Mouse (Mus musculus): ENCODE measurements at regions not wholly inside any gene's neighbourhood (a gene's known extent, or its start where the extent isn't known, plus 50 kb on each side); places are given as distances from the start of the nearest gene placed in this dataset.
A peak's percentile ranks its signal among the peaks of the same experiment; 100 is the strongest.

GRCm38 (mm10) chr13:45277842-45278416, 111.6 kb upstream of the Mylip start:
- no peak for DNase-seq (ENCODE audit: low spot score in 2 of 2)

GRCm38 (mm10) chr13:45281106-45281505, 108.4 kb upstream of the Mylip start:
- no peak for DNase-seq (ENCODE audit: low spot score in 2 of 2)

GRCm38 (mm10) chr13:45286651-45287050, 102.9 kb upstream of the Mylip start:
- no peak for DNase-seq (ENCODE audit: low spot score in 2 of 2)

DNA sequence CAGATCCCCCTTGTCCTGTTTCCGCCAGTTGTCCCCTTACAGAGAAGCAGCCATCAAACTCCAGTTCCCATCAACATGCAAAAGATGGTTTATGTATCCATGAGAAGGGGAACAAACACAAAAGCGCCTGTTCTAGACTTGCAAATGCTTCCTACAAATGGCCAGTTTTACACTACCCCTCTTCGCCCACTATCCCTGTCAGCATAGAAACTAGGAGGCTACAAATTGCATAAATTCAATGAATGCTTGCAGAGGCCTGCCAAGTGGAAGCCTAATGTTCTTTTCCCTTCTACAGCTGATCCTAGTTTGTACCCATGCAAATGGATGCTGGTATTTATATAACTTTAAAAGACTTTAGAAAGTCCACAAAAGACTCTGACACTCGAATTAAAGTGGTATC, 102.3 kb upstream of the Mylip start:
- peak in 1 of 2 experiments; percentile 16 for DNase-seq (ENCODE audit: low spot score in 2 of 2)

DNA sequence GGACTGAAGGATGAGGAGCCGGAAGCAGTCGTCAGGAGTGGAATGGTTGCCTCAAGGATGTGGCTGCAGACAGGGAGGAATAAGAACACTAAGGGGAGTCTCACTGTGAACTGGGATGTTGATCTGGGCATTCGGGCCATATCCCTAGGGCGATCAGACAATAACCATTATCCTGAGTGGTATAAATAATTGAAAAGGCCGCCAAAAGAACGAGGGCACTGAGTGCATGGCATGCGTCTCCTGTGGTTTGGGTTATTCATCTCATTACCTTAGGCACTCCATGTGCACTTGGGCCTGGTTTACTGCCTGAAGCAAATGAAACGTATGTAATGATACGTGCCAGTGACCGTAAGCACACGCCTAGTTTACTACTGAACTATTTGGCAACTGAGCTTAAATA, 99.6 kb upstream of the Mylip start:
- no peak for DNase-seq (ENCODE audit: low spot score in 2 of 2)

GRCm38 (mm10) chr13:45294691-45295090, 94.9 kb upstream of the Mylip start:
- no peak for DNase-seq (ENCODE audit: low spot score in 2 of 2)

DNA sequence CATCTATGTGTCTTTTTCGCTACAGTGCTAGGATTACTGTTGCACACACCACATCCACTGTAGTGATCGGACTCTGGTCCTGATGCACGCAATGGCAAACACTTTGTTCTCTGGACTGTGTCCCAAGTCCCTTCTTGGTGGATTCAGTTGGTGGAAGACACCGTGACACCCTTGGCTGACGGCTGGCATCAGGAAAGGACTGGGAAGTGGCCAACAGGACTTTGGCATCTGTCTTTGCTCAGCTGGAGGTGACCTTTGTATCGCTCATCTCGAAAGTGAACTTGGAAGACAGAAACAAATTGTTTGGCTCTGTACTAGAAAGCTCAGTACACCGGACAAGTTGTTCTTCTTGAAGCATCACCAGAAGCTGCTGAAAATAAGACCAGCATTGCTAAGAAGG, 88.9 kb upstream of the Mylip start:
- DNase-seq (ENCODE audit: low spot score in 2 of 2), result no peak

- peak in 1 of 2 experiments; percentile 18 for DNase-seq (ENCODE audit: low spot score in 2 of 2)
Observed at GRCm38 (mm10) chr13:45301191-45301905, 88.2 kb upstream of the Mylip start.

- no peak for DNase-seq (ENCODE audit: low spot score in 2 of 2)
Observed at GRCm38 (mm10) chr13:45302796-45303195, 86.7 kb upstream of the Mylip start.

DNA sequence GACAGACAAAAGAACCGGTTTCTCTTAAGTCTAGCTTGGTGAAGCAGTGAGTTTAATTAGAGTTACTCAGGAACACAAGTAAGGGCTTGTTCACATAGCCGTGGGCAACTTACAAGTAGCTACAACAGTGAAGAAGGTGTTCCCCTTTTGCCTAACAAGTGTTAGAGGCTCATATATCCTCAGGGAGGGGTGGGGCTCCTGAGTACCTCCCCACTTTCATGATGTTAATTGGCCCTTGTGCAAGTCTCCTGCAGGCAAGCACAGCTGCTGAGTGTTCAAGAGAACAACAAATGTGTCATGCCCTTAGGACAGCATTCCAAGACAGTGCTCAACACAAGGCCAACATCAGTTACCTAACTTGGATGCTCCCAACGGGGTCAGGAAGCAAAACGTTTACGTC, 83.4 kb upstream of the Mylip start:
- DNase-seq (ENCODE audit: low spot score in 2 of 2), result no peak

- no peak for DNase-seq (ENCODE audit: low spot score in 2 of 2)
Observed at GRCm38 (mm10) chr13:45307226-45307625, 82.3 kb upstream of the Mylip start.

GRCm38 (mm10) chr13:45319646-45320045, 69.9 kb upstream of the Mylip start:
- DNase-seq (ENCODE audit: low spot score in 2 of 2), result no peak

- DNase-seq (ENCODE audit: low spot score in 2 of 2), result peak; percentile 13 to 24
Observed at GRCm38 (mm10) chr13:45325736-45326293, 63.7 kb upstream of the Mylip start.

DNA sequence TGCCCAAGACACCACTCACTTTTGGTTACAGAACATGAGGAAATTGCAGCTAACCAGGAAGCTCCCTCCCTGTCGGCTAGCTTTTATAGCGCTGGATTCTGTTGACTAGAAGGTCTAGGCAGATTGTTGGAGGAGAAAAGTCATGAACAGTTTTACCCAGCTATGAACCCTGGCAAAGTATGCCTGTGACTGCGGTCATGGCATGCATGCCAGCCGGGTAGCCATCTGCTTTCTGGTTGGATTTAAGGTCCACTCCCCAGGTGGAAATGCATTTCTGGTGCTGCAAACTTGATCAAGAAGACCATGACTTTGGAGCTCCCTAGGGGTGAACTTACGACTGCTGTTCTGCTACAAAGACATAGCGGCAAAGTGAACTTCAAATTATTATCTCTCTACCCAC, 62.8 kb upstream of the Mylip start:
- no peak for DNase-seq (ENCODE audit: low spot score in 2 of 2)

- DNase-seq (ENCODE audit: low spot score in 2 of 2), result no peak
Observed at GRCm38 (mm10) chr13:45330561-45330960, 59.0 kb upstream of the Mylip start.

DNA sequence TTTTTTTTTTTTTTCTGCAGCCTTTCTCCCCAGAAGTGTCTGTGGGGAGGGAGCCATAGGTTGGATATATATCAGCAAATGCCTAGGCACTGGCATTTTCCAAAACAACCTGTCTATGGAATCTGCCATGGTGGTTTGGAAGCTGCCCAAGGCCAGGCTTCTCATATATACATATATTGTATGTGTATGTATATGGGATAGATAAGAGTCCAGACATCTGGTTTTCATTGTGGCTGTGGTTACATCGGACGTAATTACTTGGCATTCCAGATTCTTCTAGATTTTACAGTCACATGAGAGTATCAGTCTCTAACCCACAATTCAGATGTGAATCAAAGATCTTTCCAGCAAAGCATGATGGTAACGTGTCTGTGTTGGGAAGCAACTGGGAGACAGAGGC, 57.5 kb upstream of the Mylip start:
- no peak for DNase-seq (ENCODE audit: low spot score in 2 of 2)

DNA sequence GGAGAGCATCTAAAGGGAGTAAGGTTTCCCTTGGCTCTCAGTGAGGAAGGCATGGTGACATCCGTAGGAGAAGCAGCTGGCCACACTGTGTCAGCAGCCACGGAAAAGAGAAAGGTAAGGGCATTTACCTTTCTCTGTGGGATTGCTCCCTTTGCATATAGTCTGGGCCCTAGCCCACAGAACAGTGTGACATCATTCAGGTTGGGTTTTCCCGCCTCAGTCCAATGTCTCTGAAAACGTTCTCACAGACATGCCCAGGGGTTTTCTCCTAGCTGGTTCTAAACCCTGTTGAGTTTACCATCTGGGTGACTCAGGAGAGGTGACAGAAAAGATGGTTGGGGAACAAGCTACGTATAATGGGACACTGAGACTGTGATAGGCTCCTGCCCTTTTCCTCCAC, 55.9 kb upstream of the Mylip start:
- no peak for DNase-seq (ENCODE audit: low spot score in 2 of 2)

All from right cerebral cortex, adult 2 months (tissue).